Mouse (Mus musculus) heart, adult 11 months (tissue): ENCODE results near the gene Plin5.
A peak's percentile ranks its signal among the peaks of the same experiment; 100 is the strongest.

Source experiments
- DNase-seq: peaks from one replicate; pipeline ENCODE4 v3.0.0; 2022

Plin5 gene

DNA sequence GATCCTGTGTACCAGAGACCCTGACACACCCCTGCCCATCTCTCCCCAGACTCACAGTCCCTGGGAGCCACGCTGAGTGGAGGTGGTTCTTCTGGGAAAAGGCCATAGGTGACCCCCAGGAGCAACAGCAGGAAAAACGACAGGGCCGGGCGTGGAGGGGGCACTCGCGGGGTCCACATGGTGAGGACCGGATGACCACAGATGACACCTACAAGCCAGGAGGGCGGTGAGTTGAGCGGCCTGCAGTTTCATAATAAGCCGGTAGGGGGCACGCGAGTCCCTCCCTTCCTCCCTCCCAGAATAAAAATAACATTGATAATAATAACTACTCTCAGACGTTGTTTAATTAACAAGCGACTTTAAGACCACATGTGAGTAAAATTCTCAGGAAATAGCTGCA lies 15.3 kb upstream of the Plin5 start:
- peak; percentile 97 for DNase-seq

DNA sequence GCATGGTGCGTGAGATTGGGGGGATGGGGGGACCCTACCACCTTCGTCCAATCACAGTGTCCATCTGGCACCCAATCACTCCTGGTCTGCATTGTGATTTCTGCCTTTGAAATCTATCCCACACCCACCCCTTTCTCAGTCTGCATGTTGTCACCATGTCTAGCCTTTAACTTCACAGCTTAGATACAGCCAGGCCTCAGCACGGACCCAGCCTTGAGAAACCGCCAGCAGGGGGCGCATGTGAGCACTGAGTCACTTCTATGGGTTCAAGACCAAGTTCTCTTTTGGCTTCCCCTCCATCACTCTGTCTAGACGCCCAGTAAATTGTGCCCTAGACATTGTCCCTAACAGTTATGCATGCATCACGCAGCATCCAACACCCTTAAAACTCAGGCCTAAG lies 14.4 kb upstream of the Plin5 start:
- peak; percentile 96 for DNase-seq

DNA sequence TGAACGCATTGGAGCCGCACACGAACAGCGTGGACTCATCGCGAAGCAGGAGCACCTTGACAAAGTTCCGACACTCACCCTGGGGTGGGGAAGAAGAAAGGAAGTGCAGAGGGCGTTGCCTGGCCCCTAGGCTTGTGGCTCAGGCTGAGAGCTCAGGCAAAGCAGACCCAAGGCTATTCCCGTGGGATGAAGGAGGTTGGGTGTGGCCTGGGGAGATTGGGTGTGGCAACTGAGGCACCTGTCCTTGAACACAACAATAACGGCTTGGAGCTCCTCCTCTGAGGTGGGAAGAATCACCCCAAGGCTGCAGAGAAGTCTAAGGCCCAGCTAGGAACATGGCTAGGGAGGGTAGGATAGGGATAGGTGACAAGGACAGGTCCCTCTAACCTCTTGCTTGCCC lies 13.7 kb upstream of the Plin5 start:
- no peak for DNase-seq

DNA sequence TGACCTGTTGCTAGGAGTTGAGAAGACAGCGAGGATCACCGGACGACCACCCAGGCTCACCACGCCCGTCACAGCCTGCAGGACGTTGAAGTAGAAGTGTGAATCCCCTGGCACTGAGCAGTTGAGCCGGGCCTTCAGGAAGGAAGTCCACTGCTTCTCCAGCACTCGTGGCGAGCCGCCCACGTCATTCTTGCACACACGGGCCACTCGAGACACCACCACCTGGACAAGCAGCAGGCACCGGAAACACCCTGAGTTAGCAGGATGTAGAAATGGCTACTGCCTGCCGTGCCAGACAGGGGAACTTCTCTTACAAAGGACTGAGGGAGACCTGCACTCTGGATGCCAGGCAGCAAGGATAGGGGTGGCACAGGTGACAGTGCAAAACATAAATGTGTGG lies 10.8 kb upstream of the Plin5 start:
- peak; percentile 92 for DNase-seq

DNA sequence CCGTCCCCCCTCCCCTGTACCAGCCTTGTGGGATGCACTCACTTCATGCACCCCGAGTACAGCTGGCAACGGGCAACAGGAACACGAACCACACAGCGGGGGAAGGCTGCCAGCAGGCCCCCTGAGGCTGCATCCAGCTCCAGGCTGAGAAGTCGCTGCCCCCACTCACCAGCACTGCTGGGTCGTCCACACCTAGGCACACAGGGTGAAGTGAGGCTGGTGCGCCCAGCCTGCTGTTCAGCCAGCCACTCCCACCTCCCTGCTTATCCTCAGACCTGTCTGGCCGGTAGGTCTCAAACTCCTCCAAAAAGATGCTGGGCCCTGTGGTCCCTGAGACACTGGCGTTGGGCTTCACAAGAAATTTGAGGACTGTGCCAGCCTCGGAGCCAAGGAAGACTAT lies 8.8 kb upstream of the Plin5 start:
- DNase-seq, result peak; percentile 92

DNA sequence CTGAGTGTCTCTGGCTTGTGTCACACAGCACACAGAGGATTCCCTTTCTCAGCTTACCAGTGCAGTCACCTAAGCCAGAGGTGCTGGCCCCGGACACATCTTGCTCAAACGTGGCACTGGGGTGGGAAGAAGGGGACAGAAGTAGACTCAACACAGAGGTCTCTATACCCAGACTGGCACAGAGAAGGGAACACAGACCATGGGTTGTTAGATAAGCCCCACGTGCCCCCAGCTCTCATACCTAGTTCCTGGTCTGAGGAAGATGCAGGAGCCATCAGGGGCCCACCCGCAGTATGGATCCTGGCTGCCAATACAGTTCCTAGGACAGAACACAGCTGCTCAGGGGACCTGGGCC lies 7.9 kb upstream of the Plin5 start:
- DNase-seq, result peak; percentile 90

DNA sequence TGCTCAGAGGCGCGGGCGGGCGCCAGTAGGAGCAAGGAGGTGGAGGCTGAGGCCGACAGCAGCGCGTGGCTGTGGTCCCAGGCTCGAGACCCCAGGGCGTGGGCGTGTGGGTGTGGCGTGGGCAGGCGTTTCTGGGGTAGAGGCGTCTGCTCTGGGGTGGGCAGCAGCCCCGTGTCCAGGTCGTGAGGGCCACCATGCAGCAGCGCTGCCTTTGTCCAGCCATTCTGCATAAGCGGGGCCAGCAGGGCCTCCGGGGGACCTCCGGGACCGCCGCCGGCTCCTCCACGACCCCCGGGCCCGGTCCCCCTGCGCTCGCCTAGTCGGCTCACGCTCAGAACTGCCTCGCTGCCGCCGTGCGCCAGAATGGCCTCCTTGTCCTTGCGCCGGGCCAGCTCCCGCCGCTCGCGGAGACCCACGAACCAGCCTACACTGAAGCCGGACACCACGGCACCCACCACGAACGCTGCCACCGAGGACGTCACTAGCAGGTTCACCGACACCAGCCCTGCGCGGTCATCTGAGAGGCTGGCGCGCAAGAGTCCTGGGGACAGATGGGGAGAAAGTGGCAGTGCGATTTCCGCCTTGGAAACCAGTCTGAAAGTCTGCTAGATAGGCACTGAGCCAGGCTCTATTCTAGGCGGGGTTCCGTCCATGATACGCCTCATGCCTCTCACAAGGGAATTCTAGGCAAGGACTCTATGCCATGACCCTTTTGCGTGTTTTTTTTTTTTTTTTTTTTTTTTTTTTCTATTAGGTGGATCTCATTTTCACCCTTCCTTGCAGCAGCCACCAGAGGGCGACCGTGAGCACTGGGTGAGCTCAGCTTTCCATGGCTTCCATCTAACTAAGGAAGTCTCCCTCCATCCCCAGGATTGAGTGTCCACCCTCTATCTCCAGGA lies 7.2 kb upstream of the Plin5 start:
- DNase-seq, result peak; percentile 98

DNA sequence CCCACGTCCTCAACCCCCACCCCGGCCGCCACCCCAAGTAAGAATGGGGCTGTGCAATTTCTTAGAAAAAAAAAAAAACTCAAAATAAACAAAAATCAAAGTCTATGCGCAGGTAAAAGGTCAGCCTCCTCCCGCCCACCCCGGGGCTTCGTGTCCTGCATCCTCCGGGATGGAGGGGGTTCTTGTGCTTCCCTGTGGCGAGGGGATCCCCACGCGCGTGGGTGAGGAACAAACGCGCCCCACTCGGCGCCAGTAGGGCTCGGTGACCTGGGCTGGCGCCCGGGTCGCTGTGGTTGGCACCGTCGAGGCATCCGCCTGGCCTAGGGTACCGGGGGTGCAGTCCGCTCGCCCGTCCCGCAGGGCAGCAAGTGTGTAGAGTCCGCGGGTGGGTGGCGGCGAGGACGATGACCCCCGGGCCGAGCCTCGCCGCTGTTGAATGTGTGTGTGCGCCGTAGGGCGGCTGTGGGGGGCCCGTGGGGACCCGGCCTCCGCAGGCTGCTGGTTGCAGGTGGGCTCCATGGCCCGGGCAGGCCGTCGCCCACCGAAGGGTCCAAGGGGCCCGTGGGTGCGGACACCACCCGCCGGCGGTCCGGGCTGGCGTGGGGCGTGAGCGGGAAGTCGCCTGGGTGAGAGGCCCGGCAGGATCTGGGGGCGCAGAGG lies 6.4 kb upstream of the Plin5 start:
- DNase-seq, result peak; percentile 93

DNA sequence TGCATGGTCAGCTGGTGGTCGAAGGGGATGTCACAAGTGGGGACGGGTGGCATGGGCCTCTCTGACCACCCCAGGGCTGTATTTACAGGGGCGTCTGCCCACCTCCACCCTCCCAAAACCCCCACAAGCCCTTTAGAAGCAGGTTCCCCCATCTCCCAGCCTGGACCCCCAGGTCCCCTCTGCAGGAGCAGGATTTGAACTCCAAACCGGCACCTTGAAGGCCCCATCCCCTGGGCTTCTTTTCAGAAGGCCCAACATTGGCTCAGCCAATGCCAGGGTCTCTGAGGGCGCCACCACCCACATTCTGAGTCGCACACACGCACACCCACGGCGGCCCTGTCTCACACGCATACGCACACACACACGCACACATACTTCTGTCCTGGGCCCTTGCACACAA lies 5.8 kb upstream of the Plin5 start:
- DNase-seq, result peak; percentile 91

DNA sequence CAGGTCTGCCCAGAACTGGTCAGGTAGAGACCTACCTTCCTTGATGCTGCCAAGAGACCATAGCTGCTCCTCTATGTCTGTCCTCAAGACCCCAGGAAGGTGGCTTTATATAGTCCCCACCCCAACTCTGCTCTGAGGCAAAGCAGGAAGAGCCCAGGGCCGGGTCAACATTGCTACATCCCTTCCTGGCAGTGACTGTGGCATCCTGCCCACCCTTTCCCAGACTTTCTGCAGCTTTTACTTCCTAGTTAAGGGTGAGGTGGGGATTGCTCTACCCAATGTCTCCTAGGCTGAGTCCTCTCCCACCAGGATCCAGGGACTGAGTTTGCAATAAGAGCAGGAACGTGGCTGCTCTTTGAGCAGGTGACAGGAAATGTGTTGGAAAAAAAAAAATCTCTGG lies 4.4 kb upstream of the Plin5 start, which contains the start of gene Lrg1:
Lrg1 (minus strand) TSS at position 176 of the 400 bp plus-strand sequence.
- peak; percentile 90 for DNase-seq

DNA sequence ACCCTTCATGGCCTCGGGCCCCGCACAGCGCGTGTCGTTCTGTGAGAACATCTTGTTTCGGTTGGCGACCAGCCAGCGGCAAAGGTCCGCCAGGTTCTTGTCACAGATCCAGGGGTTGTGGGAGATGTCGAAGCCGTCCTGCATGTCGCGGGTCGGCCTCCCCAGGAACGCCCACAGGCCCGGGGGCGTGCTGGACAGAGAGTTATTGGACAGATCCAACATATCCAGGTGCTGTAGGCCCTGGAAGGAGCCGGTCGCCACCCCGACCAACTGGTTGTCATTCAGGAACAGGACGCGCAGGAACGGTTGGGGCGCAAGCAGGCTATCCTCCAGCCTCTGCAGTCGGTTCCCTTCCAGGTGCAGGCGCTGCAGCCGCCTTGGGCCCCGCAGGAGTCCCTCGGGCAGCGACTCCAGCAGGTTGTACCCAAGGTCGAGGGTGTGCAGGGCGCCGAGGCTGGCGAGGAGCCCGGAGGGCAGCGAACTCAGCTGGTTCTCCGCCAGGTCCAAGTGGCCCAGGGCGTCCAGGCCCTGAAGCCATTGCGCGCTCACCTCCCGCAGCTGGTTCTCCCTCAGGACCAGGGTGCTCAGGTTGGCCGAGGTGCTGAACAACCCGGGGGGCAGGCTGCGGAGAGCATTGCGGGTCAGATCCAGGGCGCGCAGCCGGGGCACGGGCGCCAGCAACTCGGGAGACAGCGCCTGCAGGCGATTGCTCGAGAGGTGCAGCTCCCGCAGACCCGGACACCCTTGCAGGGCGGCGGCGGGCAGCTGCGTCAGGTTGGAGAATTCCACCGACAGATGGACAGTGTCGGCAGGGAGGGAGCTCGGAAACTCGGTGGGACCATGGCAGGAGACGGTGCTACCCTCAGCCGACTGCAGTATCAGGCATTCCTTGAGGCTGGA lies 2.8 kb upstream of the Plin5 start:
- DNase-seq, result peak; percentile 98

DNA sequence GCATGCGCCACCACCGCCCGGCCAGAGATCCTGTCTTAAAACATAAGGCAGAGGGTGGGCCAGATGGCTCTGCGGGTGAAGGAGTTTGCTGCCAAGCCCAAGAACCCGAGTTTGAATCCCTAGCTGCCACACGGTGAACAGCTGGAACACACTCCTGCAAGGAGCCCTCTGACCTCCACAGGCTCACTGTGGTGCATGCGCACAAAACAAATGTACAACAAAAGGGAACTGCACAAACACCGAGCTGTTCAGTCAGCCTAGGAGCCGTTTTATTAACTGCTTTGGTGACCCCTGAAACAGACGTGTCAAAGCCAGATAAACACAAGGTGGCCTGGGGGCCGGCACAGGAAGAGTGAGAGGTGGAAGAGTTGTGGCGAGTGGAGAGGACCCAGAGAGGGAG lies 2.0 kb upstream of the Plin5 start:
- DNase-seq, result no peak

DNA sequence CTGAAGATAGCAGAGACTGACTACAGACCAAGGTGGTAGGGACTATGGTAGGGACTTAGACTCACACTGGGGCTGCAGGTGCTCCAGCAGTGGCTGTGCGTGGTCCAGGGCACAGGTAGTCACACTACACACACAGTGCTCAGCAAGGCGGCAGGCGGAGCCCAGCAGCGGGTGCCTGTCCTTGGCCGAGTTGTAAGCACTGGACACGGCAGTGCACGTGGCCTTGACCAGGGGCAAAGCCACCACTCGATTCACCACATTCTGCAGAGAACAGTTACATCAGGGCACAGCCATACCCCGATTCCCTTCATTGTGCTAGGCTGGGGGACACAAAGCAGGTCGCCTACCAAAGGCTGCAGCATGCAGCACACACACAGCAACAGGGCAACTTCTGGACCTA lies 1.2 kb downstream of the Plin5 start:
- peak; percentile 92 for DNase-seq

DNA sequence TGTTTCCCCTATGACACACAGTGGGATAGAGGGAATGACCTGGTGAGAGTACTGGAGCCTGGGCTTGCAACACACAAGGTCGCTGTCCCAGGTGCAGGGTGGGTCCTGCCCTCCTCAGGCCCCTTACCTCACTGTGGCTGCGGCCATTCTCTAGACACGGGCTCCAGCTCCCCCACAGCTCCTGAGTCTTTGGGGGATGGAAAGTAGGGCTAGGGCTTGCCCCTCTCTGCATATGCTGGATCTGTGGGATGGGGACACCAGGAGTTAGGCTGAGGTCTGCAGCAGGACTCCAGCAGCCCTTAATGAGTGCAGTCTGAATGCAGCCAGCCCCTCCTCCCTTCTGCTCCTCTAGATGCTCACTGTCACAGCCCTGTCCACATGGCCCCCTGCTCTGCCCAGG lies 4.7 kb downstream of the Plin5 start:
- DNase-seq, result peak; percentile 90

DNA sequence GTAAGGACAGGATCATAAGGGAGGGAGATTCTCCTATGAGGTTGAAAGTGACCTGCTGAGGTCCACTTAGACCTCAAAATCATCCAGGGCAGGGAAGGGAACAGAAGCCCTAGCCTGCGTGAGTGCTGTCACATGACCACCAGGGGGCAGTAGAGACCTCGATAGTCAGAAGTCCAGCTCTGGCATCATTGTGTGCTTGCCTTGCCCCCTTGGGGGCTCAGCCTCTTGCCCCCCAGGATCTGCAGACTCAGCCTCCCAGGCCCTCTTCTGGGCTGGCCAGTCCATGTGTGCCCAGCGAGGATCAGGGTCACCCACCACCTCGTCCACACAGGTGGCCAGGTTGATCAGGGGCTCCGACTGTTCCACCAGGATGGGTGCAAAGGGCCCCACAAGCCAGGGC lies 5.5 kb downstream of the Plin5 start:
- peak; percentile 96 for DNase-seq

DNA sequence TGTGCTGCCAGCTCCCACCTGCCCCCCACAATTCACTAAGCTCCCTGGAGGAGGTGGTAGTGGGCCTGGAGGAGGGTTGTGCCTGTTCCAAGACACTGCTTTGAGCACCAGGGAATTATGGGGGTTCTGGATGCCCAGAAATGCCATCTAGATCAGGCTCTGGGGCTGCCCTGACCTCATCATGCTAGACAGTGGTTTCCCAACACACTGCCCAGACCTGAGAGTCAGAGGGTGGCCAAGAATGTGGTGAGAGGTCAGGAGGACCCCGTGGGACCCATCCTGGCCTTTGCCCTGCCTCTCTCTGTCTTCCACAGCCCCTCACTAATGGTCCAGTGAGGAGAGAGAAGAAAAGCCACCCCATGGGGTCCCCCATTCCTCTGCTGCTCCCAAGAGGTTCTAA lies 6.4 kb downstream of the Plin5 start:
- peak; percentile 95 for DNase-seq

DNA sequence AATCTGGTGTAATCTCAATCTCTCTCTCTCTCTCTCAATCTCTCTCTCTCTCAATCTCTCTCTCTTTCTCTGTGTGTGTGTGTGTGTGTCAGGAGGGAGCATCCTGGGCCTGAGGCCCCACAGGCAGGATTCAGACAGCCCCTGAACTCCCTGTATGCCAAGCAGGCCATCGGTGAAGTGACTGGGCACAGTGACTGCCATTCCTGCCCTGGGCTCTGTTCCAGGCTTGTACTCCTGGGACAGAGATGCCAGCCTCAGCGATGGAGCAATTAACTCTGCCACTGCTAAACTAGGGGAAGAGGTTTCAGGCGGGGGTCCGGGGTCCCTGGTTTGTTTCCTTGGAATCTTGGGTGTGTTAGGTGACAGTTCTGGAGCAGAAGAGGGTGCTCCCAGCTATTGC lies 6.8 kb downstream of the Plin5 start:
- DNase-seq, result peak; percentile 96

DNA sequence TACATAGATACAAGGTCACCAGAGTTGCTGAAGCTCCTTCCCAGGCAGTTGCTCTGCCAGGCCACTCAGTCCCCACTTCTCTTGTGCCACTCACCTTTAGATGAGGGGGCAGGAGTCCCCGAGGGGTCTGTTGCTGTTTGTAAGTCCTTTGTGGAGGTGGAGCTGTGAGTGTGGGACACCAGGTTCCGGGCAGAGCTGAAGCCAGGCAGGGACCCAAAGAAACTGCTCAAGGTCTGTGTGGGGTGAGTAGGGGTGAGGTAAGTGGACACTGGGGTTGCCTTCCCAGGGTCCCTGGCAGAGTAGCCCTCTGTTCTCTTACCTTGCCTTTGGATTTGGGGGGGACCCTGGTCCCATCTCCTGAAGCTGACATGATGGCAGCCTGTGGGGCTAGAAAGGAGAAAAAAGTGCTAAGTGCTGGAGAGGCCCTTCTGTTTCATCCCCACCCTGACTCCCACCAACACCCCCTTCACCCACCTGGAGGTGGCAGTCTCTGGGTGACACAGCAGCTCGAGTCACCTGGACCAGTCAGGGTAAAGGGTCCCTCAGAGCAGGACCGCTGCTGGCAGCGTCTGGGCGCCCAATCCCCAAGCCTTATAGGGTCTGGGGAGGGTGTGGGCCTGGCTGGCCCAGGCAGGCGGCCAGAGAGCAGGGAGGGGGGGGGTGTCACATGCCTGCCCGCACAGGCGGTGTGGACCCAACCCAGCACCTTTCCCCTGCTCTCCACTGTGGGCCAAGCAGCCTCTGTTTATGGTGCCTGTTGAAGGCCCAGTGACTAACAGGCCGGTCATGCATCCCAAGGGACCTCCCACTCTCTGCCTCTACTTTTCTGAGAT lies 8.0 kb downstream of the Plin5 start, which contains the start of gene Plin4:
Plin4 (minus strand) TSS at position 585 of the 833 bp plus-strand sequence.
- DNase-seq, result peak; percentile 99

DNA sequence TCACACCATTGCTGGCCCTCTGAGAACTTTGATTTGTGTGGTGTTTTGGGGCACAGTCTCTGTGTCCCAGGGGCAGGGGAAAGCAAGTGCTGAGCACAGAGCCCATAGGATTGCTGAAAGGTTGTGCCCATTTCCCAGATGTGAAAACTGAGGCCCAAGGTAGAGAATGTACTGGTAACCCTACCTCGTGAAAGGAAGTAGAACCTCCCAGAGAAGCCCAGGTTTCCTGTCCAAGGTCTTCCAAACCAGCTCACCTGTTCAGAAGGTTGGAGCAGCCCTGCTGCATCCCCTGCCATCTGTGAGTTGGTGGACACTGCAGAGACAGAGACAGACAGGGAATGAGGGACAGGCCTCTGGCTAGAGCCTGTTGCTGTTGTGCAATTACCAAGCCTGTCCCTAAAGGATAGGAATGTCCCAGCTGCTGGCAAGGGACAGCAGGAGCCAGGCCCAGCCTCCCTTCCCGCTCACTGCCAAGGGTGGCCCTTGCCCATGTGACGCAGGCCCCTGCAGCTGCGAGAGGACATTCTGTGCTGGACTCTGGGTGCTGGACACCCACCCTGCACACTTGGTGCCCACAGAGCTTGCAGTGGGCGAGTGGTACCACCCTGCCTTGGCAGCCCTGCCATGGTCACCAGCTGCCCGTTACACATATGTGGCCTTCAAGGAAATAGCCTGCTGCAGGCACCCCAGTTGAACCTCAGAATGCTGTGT lies 8.9 kb downstream of the Plin5 start:
- DNase-seq, result peak; percentile 99

DNA sequence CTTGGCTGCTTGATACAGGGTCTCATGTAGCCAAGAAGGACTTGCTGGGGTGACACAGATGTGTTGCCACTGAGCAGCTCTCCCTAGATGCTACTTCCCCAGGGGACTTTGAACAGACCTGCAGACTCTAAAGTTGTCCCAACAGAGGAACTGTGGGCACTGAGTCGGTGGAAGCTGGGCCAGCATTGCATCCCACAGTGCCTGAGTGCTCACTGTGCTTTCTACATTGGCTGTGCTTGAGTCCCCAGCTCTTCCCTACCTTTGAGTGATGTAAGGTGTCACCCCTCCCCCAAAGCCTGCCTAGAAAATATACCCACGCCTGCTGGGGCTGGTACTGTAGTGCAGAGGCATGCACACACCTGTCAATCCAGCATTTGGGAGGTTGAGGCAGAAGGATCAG lies 9.7 kb downstream of the Plin5 start:
- DNase-seq, result peak; percentile 93

DNA sequence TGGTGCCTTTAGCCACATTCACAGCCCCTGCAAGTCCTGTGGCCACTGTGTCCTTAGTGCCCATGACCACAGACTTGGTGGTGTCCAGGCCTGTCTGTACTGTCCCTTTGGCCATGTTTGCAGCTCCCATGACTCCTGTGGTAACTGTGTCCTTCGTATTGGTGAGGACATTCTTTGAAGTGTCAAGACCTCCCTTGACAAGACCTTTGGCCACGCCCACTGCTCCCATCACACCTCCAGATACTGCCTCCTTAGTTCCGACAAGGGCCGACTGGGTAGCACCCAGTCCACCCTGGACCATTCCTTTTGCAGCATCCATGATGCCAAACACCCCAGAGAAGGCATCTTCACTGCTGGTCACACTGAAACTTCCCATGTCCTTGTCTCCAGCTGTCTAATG lies 10.4 kb downstream of the Plin5 start:
- peak; percentile 91 for DNase-seq

DNA sequence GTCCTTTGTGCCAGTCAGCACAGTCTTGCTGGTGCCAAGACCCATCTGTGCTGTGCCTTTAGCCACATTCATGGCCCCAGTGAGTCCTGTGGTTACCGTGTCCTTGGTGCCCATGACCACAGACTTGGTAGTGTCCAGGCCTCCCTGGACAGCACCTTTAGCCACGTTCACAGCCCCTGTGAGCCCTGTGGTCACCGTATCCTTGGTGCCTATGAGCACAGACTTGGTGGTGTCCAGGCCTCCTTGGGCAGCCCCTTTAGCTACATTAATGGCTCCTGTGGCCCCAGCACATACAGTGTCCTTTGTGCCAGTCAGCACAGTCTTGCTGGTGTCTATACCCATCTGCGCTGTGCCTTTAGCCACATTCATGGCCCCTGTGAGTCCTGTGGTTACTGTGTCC lies 11.0 kb downstream of the Plin5 start:
- DNase-seq, result peak; percentile 72
